Mouse (Mus musculus) ovary, adult 2 months (tissue): ENCODE data around the gene Ptpn4. TPM values are rescaled to one million over a fixed set of nuclear protein-coding genes. Genes with fewer than 3 reads are reported as not detected.

ENCODE experiments used
- polyA plus RNA-seq: library from polyadenylated mRNA; depleted of rRNA; stranded (reverse); fragments of >200 nt; gene quantifications from 2 replicates; pipeline ENCODE4 v1.2.3, GENCODE M21; 2012; rRNA removed

Ptpn4 gene
- polyA plus RNA-seq = 6.7 and 9.4 TPM in 2 replicates

DNA sequence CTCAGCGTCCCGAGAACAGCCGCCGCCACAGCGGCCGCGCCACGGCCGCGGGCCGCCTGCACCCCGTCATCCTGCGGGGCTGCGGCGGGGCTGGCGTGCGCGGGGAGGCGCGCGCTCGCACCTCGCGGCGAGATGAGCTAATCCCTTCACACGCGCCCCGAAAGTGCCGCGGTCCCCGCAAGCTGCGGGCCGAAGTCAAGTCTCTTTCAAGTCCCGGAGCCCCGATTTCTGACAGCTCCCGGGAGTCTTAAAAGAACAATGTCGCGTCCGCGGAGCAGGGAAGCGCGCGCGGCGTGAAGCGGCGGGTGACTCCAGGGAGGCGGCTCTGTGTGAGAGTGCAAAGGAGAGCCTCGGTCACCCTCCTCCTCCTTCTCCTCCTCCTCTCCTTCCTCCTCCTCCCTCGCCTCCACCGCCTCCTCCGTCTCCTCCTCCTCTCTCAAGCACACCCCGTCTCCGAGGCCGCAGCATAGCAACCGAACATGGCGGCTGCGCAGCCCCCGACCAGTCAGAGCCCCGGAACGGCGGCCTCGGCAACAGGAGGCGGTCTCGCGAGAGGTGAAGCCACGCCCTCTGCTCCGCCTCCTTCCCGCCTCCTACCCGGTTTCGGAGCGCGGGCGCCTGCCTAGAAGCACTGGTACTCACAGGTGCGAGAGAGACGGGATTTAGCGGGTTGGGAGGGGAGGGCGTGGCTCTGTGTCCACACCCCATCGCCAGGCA, at the start of gene Ptpn4:
Gene Ptpn4 (minus strand): TSS at position 579 of the 717 bp plus-strand sequence.

DNA sequence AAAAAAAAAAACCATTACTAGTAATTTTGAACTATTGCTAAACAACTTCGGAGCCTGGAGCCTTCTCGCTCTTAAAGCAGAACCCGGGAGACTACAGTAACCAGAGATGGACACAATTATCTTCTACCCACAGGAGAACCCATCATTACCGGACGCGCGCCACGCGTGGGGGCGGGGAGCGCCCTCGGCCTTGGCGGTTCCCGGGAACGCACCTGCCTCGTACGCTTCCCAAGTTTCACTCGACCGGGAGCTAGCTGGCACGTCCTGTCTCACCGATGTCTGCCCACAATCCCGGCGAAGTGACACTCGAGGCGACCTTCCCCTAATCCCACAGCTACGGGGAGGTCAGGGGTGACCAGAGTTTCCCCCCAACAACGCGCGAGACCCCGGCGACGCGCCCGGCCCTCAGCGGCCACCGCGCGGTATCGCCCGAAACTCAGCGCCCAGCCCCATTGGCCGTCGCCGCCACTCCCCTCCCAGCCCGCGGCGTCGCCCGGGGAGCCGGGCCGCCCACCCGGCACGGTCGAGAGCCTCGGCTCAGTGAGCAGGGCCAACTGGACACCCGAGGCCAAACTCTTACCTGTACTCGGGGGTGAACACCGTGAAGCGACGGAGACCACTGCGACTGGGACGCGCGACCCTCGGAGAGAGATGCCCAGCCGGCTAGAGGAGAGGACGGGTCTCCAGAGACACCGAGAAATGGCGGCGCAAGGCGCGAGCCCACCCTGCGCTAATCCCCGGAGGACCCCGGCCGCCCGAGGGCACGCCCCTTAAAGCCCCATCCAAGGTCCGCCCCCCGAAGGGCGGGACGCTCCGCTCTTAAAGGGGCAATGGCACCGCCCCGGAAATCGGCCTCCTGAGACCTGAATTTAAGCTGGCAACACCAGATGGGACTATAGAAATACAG, 189.0 kb downstream of the Ptpn4 start, which contains the start of gene Epb41l5:
Gene Epb41l5 (minus strand): TSS at position 796 of the 907 bp plus-strand sequence.

Other genes starting within 250 kb of the Ptpn4 start
- 7.3 and 9.9 TPM in 2 replicates for gene Epb41l5, start 188.6 kb downstream of the Ptpn4 start, polyA plus RNA-seq
- gene Tmem177, start 75.6 kb upstream of the Ptpn4 start, polyA plus RNA-seq = 4.4 and 6.3 TPM in 2 replicates
- 0.37 and 0.41 TPM in 2 replicates for gene Cfap221, start 159.6 kb upstream of the Ptpn4 start, polyA plus RNA-seq
- 0.38 and 0.61 TPM in 2 replicates for gene Sctr, start 169.3 kb upstream of the Ptpn4 start, polyA plus RNA-seq
- 30.0 and 35.6 TPM in 2 replicates for gene Tmem37, start 236.5 kb upstream of the Ptpn4 start, polyA plus RNA-seq